In the genomic region with DNA sequence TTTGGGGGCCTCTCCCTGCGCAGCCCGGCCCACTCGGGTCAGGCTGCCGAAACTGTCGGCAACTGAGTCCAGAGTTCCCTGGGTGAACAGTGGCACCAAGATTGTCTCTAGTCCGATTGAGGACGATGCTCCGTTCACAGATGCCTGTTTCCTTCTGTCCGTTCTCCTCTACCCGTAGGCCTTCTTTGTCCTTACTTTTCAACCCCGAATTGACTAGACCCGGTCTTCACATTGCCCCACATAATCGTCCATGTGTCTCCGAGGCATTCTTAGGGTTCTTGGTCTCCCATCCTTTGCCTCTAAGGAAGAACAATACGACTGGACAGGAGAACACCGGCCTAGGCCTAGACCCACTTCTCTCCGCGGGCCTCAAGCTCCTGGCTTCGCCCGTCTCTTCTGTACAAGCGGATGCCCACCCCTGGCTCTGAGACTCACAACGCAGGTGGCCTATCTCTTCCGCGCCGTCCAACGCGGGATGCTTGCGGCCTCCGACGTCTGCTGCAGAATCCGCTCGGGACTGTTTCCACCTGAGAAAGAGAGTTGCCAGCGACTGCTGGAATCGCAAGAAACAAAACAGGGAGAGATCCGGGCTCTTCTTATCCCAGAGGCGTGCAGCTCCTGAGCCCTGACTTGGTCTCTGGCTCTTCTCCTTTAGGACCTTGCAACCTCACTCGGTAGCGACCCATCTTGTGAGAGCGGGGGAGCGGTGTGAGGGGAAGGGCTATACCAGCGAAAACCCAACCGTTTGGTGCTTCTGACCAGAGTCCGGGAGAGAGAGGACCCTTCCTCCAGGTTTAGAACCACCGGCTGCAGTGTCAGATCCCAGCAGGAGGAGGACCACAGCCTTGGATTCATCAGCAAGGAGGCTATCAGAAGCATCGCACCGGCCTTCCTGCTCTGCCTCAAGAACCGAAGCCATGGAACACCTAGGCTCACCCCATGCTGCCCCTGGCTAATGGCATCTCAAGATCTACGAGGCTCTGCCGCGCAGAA, we compare ENCODE assay signal across 13 mouse cellular contexts. TPM values are rescaled to one million over a fixed set of nuclear protein-coding genes. Genes with fewer than 3 reads are reported as not detected.
DNase-seq lines count a peak whose midpoint lies in the region; ATAC-seq and TF ChIP-seq lines count a peak whose summit lies in the region.
"Had no signal": no experiment of that assay in that cellular context is flagged by ENCODE, and none has a peak within 500 bp of the region (broad histone marks: within the 10 kb centered on the region; RNA-seq: fewer than 3 reads in every experiment).

No protein-coding gene starts in this region.

- TF ChIP-seq CTCF in hindbrain, postnatal 0 days (IDR thresholded peaks at IDR 0.05; ENCODE audit: low read depth): no peak

- no peaks in the 10 kb centered on the region for H3K36me3 ChIP-seq in embryonic facial prominence, embryonic 10.5 days (replicated peaks)
- H3K36me3 ChIP-seq in hindbrain, postnatal 0 days (ENCODE audit: insufficient read depth, low read length): no peaks in the 10 kb centered on the region
- no peaks in the 10 kb centered on the region for H3K36me3 ChIP-seq in midbrain, embryonic 14.5 days (ENCODE audit: control insufficient read depth, insufficient read depth, low read length)
- no peaks in the 10 kb centered on the region for H3K36me3 ChIP-seq in forebrain, embryonic 12.5 days (replicated peaks)
- H3K36me3 ChIP-seq in forebrain, embryonic 11.5 days (ENCODE audit: control insufficient read depth, insufficient read depth, low read length): no peaks in the 10 kb centered on the region
- H3K36me3 ChIP-seq: liver, embryonic 15.5 days had no signal

- DNase-seq in R1 (ENCODE audit: low read depth, low spot score): peak; percentile 33
- peak; percentile 54 for DNase-seq in embryonic facial prominence, embryonic 10.5 days (ENCODE audit: low spot score)
- DNase-seq in hindbrain, postnatal 0 days (ENCODE audit: low spot score): no peak
- DNase-seq in midbrain, embryonic 14.5 days: no peak
- no peak for DNase-seq in kidney, adult 9 months
- DNase-seq in right cerebral cortex, postnatal 25 days: no peak
- no peak for DNase-seq in forebrain, embryonic 11.5 days (ENCODE audit: low spot score)

- 7% methylated on average over 50 of the region's 50 CpGs for whole genome bisulfite sequencing in embryonic facial prominence, embryonic 10.5 days
- WGBS in hindbrain, postnatal 0 days: 16% methylated on average over 50 of the region's 50 CpGs
- WGBS in midbrain, embryonic 14.5 days: 14% methylated on average over 50 of the region's 50 CpGs
- WGBS in forebrain, embryonic 12.5 days: 6% methylated on average over 50 of the region's 50 CpGs
- 8% methylated on average over 50 of the region's 50 CpGs for WGBS in forebrain, embryonic 11.5 days

- no peak for ATAC-seq in hindbrain, postnatal 0 days
- ATAC-seq in midbrain, embryonic 14.5 days (ENCODE audit: low FRiP score, low TSS enrichment): no peak
- ATAC-seq in forebrain, embryonic 12.5 days (ENCODE audit: low FRiP score): no peak
- no peak for ATAC-seq in forebrain, embryonic 11.5 days (replicated peaks; ENCODE audit: low FRiP score)
- ATAC-seq: CD4-positive, CD25-positive, alpha-beta regulatory T cell, adult 4 months had no signal

- H3K4me3 ChIP-seq in embryonic facial prominence, embryonic 10.5 days: 0 out of 2 replicates have a peak overlapping the region, but pooled peaks have one; percentile 60
- H3K4me3 ChIP-seq in hindbrain, postnatal 0 days (ENCODE audit: low read length): peak overlapping the region; percentile 35; the same call in 1 of the 2 replicates
- H3K4me3 ChIP-seq in midbrain, embryonic 14.5 days (replicated peaks; ENCODE audit: low read depth, low read length): peak overlapping the region; percentile 7
- no peak overlapping the region for H3K4me3 ChIP-seq in forebrain, embryonic 12.5 days (replicated peaks)
- H3K4me3 ChIP-seq in forebrain, embryonic 11.5 days (ENCODE audit: low read depth, low read length): no peak overlapping the region
- H3K4me3 ChIP-seq: liver, embryonic 15.5 days had no signal

- H3K4me1 ChIP-seq in embryonic facial prominence, embryonic 10.5 days: peaks cover 81% of the 10 kb centered on the region
- no peaks in the 10 kb centered on the region for H3K4me1 ChIP-seq in hindbrain, postnatal 0 days (ENCODE audit: insufficient read depth, low read length)
- H3K4me1 ChIP-seq in midbrain, embryonic 14.5 days (ENCODE audit: control insufficient read depth, insufficient read depth, low read length): no peaks in the 10 kb centered on the region
- peaks cover 37% of the 10 kb centered on the region for H3K4me1 ChIP-seq in forebrain, embryonic 12.5 days
- H3K4me1 ChIP-seq in forebrain, embryonic 11.5 days (replicated peaks; ENCODE audit: control insufficient read depth, insufficient read depth, low read length): peaks cover 31% of the 10 kb centered on the region
- H3K4me1 ChIP-seq: liver, embryonic 15.5 days had no signal

- H3K27me3 ChIP-seq in embryonic facial prominence, embryonic 10.5 days (replicated peaks; ENCODE audit: low read depth, poor library complexity, severe bottlenecking): peaks cover 100% of the 10 kb centered on the region
- peaks cover 77% of the 10 kb centered on the region for H3K27me3 ChIP-seq in hindbrain, postnatal 0 days (ENCODE audit: insufficient read depth, low read length)
- peaks cover 96% of the 10 kb centered on the region for H3K27me3 ChIP-seq in midbrain, embryonic 14.5 days (ENCODE audit: control insufficient read depth, insufficient read depth, low read length)
- peaks cover 100% of the 10 kb centered on the region for H3K27me3 ChIP-seq in forebrain, embryonic 12.5 days
- H3K27me3 ChIP-seq in forebrain, embryonic 11.5 days (ENCODE audit: control insufficient read depth, insufficient read depth, low read length): peaks cover 87% of the 10 kb centered on the region

- peak overlapping the region; percentile 27; the same call in 1 of the 2 replicates for H3K4me2 ChIP-seq in hindbrain, postnatal 0 days (ENCODE audit: low read depth, low read length)
- peak overlapping the region; percentile 35 for H3K4me2 ChIP-seq in midbrain, embryonic 14.5 days (ENCODE audit: low read length)
- no peak overlapping the region for H3K4me2 ChIP-seq in forebrain, embryonic 12.5 days
- H3K4me2 ChIP-seq in forebrain, embryonic 11.5 days (ENCODE audit: low read depth, low read length, severe bottlenecking): no peak overlapping the region
- H3K4me2 ChIP-seq: liver, embryonic 15.5 days had no signal

- no peaks in the 10 kb centered on the region for H3K9me3 ChIP-seq in embryonic facial prominence, embryonic 10.5 days
- no peaks in the 10 kb centered on the region for H3K9me3 ChIP-seq in hindbrain, postnatal 0 days (ENCODE audit: low read length)
- H3K9me3 ChIP-seq in midbrain, embryonic 14.5 days (ENCODE audit: control insufficient read depth, low read length): no peaks in the 10 kb centered on the region
- no peaks in the 10 kb centered on the region for H3K9me3 ChIP-seq in forebrain, embryonic 12.5 days
- no peaks in the 10 kb centered on the region for H3K9me3 ChIP-seq in forebrain, embryonic 11.5 days (ENCODE audit: control insufficient read depth, low read length)
- H3K9me3 ChIP-seq: liver, embryonic 15.5 days had no signal

- H3K9ac ChIP-seq in hindbrain, postnatal 0 days (replicated peaks; ENCODE audit: low read length): no peak overlapping the region
- H3K9ac ChIP-seq in midbrain, embryonic 14.5 days (replicated peaks; ENCODE audit: low read length): no peak overlapping the region
- H3K9ac ChIP-seq in forebrain, embryonic 12.5 days: no peak overlapping the region
- no peak overlapping the region for H3K9ac ChIP-seq in forebrain, embryonic 11.5 days (ENCODE audit: low read length)
- H3K9ac ChIP-seq: liver, embryonic 15.5 days had no signal

- 0 out of 2 replicates have a peak overlapping the region, but pooled peaks have one; percentile 40 for H3K27ac ChIP-seq in embryonic facial prominence, embryonic 10.5 days (replicated peaks)
- no peak overlapping the region for H3K27ac ChIP-seq in hindbrain, postnatal 0 days
- H3K27ac ChIP-seq in midbrain, embryonic 14.5 days (replicated peaks; ENCODE audit: low read depth, low read length): peak overlapping the region; percentile 64; the same call in 1 of the 2 replicates
- no peak overlapping the region for H3K27ac ChIP-seq in forebrain, embryonic 12.5 days
- no peak overlapping the region for H3K27ac ChIP-seq in forebrain, embryonic 11.5 days (ENCODE audit: low read depth, low read length)
- H3K27ac ChIP-seq: liver, embryonic 15.5 days had no signal

RNA-seq across cellular contexts. Expression of a gene that starts 3.7 kb away (rescaled TPM):
- 0.85 and 0.99 TPM in 2 replicates for polyA plus RNA-seq in embryonic facial prominence, embryonic 10.5 days (2016; fragmentation: Nextera tagmentation; extraction: Ambion mirVana)
- 17.3 and 21.1 TPM in 2 replicates for total RNA-seq in hindbrain, postnatal 0 days (2014; rRNA removed)
- polyA plus RNA-seq in hindbrain, postnatal 0 days (2015; fragmentation: Nextera tagmentation; extraction: Ambion mirVana): 2.1 and 2.2 TPM in 2 replicates
- polyA plus RNA-seq in midbrain, embryonic 14.5 days (2014; fragmentation: Nextera tagmentation; extraction: Ambion mirVana): 1.7 and 2.3 TPM in 2 replicates
- polyA plus RNA-seq in forebrain, embryonic 12.5 days (2016; fragmentation: Nextera tagmentation; extraction: Ambion mirVana): 0.84 and 0.91 TPM in 2 replicates
- 1.0 and 1.6 TPM in 2 replicates for polyA plus RNA-seq in forebrain, embryonic 11.5 days (2014; fragmentation: Nextera tagmentation; extraction: Ambion mirVana)
- total RNA-seq: common myeloid progenitor, adult 5-6 weeks; granulocyte monocyte progenitor cell, adult 5-6 weeks had no signal
- polyA plus RNA-seq: CD4-positive, CD25-positive, alpha-beta regulatory T cell, adult 4 months; liver, embryonic 15.5 days; stomach, embryonic 14.5 days had no signal

Comparison
In these comparisons a context has a peak if more than half of its experiments do, and no peak if none do; other contexts are left out.
1. DNase-seq: peak in R1 (single experiment) and embryonic facial prominence, embryonic 10.5 days (single experiment); none in hindbrain, postnatal 0 days (single experiment), midbrain, embryonic 14.5 days (single experiment), kidney, adult 9 months (single experiment), right cerebral cortex, postnatal 25 days (single experiment) and forebrain, embryonic 11.5 days (single experiment).
2. H3K27ac ChIP-seq: peak in embryonic facial prominence, embryonic 10.5 days (single experiment) and midbrain, embryonic 14.5 days (single experiment); none in hindbrain, postnatal 0 days (single experiment), forebrain, embryonic 12.5 days (single experiment) and forebrain, embryonic 11.5 days (single experiment).
3. H3K4me3 ChIP-seq: peak in embryonic facial prominence, embryonic 10.5 days (single experiment), hindbrain, postnatal 0 days (single experiment) and midbrain, embryonic 14.5 days (single experiment); none in forebrain, embryonic 12.5 days (single experiment) and forebrain, embryonic 11.5 days (single experiment).
4. H3K4me2 ChIP-seq: peak in hindbrain, postnatal 0 days (single experiment) and midbrain, embryonic 14.5 days (single experiment); none in forebrain, embryonic 12.5 days (single experiment) and forebrain, embryonic 11.5 days (single experiment).